Mouse (Mus musculus) testis, adult 2 months (tissue): ENCODE measurements around the gene Nasp. TPM values are rescaled to one million over a fixed set of nuclear protein-coding genes. Genes with fewer than 3 reads are reported as not detected.

Experiments used
- H3K27ac ChIP-seq: fragments of 200-500 bp; 2 replicates; pipeline ENCODE4 v1.5.1; 2012; ENCODE audit warnings: low read depth, low read length; ENCODE audit not compliant: control insufficient read depth, insufficient read depth
- H3K27me3 ChIP-seq: fragments of 200-500 bp; 2 replicates; pipeline ENCODE4 v1.6.1; 2012; ENCODE audit warnings: mild to moderate bottlenecking, low read length, moderate library complexity; ENCODE audit not compliant: control insufficient read depth, insufficient read depth
- H3K36me3 ChIP-seq: fragments of 200-500 bp; 2 replicates; pipeline ENCODE4 v1.6.1; 2012; ENCODE audit warnings: mild to moderate bottlenecking, low read length; ENCODE audit not compliant: control insufficient read depth, insufficient read depth
- H3K4me1 ChIP-seq: fragments of 200-500 bp; 2 replicates; pipeline ENCODE4 v1.6.1; 2012; ENCODE audit warnings: low read length; ENCODE audit not compliant: control insufficient read depth, insufficient read depth
- H3K4me3 ChIP-seq: fragments of 200-500 bp; 2 replicates; pipeline ENCODE4 v1.5.1; 2012; ENCODE audit warnings: low read depth, mild to moderate bottlenecking, low read length, moderate library complexity, mixed read lengths; ENCODE audit not compliant: control insufficient read depth
- CTCF ChIP-seq: fragments of 200-500 bp; IDR thresholded peaks from 2 replicates; pipeline ENCODE4 v1.5.1; 2012; ENCODE audit warnings: low read depth, mild to moderate bottlenecking, inconsistent platforms, low read length, moderate library complexity; ENCODE audit not compliant: control insufficient read depth, insufficient read depth, insufficient replicate concordance
- POLR2A ChIP-seq: fragments of 200-500 bp; IDR thresholded peaks from 2 replicates; pipeline ENCODE4 v1.6.1; 2012; ENCODE audit warnings: low read depth, mild to moderate bottlenecking, inconsistent platforms, low read length, moderate library complexity; ENCODE audit not compliant: control insufficient read depth
- polyA plus RNA-seq: library from polyadenylated mRNA; depleted of rRNA; stranded (reverse); fragments of >200 nt; gene quantifications from 2 replicates; pipeline ENCODE4 v1.2.3, GENCODE M21; 2012

The Nasp gene
- polyA plus RNA-seq, 1 experiment, result 149 TPM

DNA sequence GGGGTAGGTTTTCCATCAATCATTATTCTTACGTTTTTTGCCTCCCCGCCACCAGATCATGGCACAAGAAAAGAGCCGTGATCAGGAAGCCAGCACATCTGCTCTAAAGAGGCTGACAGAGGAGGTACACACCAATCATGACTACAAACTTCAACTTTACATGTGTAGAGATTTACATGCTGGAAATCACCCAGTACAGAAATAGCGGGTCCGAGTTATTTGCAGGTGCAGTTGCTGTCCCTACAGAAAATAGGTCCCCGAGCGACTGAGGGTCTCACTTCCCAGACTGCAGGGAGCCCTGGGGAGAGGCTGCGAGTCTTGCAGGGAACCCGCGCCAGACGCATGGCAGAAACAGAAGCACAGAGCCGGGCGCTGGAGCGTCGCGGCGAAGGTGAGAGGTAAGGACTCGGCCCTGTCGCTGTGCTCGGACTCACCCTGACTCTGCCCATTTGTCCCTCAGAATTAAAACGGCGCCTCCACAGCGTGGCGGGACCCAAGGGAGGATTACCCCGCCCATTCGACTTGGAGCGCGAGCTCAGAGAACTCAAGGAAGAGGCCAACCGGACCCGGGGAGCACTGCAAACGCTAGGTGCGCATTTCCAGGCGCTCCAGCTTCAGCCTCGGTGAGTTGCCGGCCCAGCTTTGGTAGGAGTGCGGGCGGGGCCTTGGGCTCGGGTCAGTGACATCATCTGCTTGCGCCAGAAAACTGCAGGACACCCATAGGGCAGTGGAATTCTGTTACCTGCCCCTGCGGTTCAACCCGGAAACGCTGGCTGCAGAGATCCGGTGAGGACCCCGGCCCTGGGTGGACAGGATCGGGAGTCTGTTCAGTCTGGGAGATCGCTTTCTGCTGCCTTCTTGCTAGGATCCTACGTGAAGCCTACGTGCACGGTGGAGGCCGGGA, 30.5 kb downstream of the Nasp start:
- no peaks in the 10 kb centered on the region for H3K27me3 ChIP-seq
- H3K4me1 ChIP-seq, result peaks cover 4% of the 10 kb centered on the region
- H3K36me3 ChIP-seq, result no peaks in the 10 kb centered on the region
- H3K4me3 ChIP-seq, result peak overlapping the region; percentile 90
- peak; percentile 66 for TF ChIP-seq POLR2A
- TF ChIP-seq CTCF, result no peak
- peak overlapping the region; percentile 68 for H3K27ac ChIP-seq

- H3K4me1 ChIP-seq, result peaks cover 4% of the 10 kb centered on the region
- H3K27ac ChIP-seq, result peak within 1 kb of the TSS; percentile 68
- peak within 1 kb of the TSS; percentile 90 for H3K4me3 ChIP-seq
- no peaks in the 10 kb centered on the region for H3K27me3 ChIP-seq
- peaks cover 1% of the 10 kb centered on the region; the same call in 1 of the 2 replicates for H3K36me3 ChIP-seq
- TF ChIP-seq POLR2A (no peak), CTCF (no peak)
Measured at GRCm38 (mm10) chr4:116596379-116596778, 31.4 kb downstream of the Nasp start, which contains the start of gene Ccdc17. Ccdc17 (plus strand) TSS chr4:116596654.

DNA sequence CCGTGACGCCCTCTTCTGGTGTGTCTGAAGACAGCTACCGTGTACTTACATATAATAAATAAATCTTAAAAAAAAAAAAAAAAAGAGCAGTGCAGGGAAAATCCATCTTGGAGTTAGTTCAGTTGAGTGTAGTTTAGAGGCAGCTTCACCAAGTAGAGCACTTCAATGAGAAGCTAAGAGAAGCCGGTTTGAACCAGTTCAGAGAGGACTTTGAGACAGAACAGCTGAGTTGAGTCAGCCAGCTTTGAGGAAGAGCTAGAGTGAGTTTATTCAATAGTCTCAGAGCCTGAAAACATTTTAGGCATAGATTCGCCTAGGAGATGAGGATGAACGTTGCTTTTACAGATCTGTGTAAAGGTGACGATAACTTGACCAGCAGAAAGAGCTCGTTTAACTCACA, 31.9 kb downstream of the Nasp start:
- Histone ChIP-seq H3K4me3 (no peak overlapping the region), H3K4me1 (peaks cover 4% of the 10 kb centered on the region), H3K27me3 (no peaks in the 10 kb centered on the region), H3K27ac (no peak overlapping the region), H3K36me3 (peaks cover 1% of the 10 kb centered on the region; the same call in 1 of the 2 replicates)
- no peak for TF ChIP-seq CTCF
- TF ChIP-seq POLR2A, result no peak

GRCm38 (mm10) chr4:116558151-116558882, 69.4 kb downstream of the Nasp start:
- TF ChIP-seq POLR2A, result no peak
- no peak for TF ChIP-seq CTCF
- H3K4me1 ChIP-seq, result no peaks in the 10 kb centered on the region
- H3K4me3 ChIP-seq, result peak overlapping the region; percentile 93
- H3K27ac ChIP-seq, result peak overlapping the region; percentile 100; the same call in 1 of the 2 replicates
- no peaks in the 10 kb centered on the region for H3K36me3 ChIP-seq
- H3K27me3 ChIP-seq, result no peaks in the 10 kb centered on the region

GRCm38 (mm10) chr4:116557306-116558121, 70.2 kb downstream of the Nasp start, which contains the start of gene Gpbp1l1:
Gpbp1l1 (plus strand) TSS chr4:116557658.
- H3K4me1 ChIP-seq, result no peaks in the 10 kb centered on the region
- H3K4me3 ChIP-seq, result peak within 1 kb of the TSS; percentile 93
- H3K27ac ChIP-seq, result peak within 1 kb of the TSS; percentile 100
- no peaks in the 10 kb centered on the region for H3K27me3 ChIP-seq
- no peaks in the 10 kb centered on the region for H3K36me3 ChIP-seq
- no peak for TF ChIP-seq CTCF
- peak; percentile 82 for TF ChIP-seq POLR2A

- no peaks in the 10 kb centered on the region for H3K27me3 ChIP-seq
- H3K4me3 ChIP-seq, result peak overlapping the region; percentile 93
- TF ChIP-seq CTCF (no peak), POLR2A (peak; percentile 71)
- H3K36me3 ChIP-seq, result no peaks in the 10 kb centered on the region
- H3K4me1 ChIP-seq, result no peaks in the 10 kb centered on the region
- H3K27ac ChIP-seq, result peak overlapping the region; percentile 100
Measured at GRCm38 (mm10) chr4:116556561-116557305, 71.0 kb downstream of the Nasp start.
